Mouse (Mus musculus): ENCODE results near the gene March4.

The March4 gene

DNA sequence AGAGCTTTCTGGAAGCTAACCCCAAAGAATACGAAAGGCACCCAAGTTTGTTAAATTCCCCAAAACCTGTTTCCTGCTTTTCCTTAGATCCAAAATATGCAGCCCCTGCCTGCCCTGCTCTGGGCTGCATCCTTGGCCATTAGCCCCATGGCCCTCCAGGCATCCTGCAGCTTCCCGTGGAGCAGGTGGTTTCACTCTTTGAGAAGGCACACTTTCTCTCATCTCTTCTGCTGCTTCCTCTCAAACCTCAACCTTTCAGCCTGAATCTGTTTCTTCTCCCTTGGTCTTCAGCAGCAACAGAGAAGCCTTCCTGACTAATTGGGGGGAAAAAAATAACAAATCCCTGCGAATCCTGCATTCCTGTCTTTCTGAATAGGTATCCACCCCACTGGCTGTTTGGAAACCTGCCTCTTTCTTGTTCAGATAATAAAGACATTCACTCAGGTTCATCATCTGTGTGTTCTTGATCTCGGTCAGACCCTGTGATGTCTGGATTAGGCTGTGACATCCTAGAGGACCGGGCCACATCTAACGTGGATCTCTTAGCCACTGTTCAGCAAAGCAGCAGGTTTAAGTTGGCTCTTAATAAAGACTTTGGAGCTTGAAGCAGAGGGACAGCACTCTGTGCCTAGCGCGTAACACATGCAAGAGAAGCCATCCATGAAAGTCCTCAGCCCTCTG is 6.1 kb downstream of the March4 start:
- DNase-seq (ENCODE audit: low spot score in 2 of 2): no peak

DNA sequence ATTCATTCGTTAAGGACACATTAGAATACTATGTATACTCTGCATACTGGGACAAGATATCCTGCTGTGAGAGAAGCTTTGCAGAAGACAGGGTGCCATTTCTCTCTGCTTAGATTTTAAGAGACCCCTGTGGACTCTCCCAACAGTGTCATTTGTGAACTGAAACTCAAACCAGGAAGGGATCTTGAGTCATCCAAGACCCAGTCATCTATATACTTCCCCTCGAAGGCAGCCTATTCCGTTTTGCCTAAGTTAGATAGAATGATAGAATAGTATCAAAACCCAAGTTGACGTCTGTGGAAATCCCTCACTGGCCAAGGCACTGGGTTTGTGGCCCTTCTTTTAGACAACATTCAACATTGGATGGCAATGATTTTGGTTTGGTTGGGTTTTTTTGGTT is 7.5 kb downstream of the March4 start:
- no peak for DNase-seq (ENCODE audit: low spot score in 2 of 2)

DNA sequence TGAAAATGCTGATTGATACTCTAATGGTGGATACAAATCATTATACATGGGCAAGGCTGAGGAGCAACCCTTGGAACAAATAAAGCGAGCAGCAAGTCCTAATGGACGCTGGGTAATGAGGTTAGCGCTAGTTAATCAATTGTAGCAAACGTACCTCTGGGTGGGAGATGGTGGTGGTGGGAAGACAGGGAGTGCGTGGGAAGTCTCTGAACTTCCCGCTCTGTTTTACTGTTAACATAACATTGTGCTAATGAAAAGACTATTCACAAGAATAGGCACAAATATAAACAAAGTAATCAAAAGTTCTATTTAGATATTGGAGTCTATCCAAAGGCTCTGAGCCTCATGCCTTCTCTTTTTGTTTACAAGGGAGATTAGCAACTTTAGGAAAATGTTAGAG is 13.1 kb downstream of the March4 start:
- no peak for DNase-seq (ENCODE audit: low spot score in 2 of 2)

DNA sequence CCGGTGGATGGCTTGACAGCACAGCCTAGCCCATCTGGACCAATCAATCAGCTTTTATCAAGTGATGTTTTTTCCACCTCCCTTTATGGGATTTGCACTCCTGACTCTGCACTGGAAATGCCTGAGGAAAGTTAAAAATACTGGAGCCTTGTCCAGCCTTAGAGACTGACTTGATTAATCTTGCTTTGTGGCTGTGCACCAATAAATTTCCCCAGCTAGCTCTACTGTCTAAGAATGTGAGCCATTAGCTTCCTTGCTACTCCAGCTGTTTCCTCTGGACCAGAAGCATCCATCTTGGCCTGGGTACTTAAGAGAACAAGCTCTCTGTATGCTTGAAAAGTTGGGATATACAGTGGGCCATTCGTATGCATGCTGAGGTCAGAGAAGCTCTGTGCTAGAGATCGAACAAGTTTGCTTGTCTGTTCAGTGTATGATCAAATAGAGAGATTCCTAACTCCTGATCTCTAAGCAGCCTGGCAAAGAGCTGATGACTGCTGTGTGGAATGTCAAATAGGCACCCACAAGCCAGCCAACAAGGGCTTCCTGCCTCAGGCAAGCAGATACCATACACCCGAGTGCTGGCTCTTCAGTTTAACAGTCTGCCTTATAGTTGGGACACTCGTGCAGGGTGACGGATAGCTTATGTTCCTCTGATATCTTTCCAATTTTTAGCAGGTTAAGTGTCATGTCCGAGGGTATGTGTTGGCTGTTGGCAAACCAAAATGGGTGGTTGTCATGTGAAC is 25.8 kb downstream of the March4 start:
- DNase-seq (ENCODE audit: low spot score in 2 of 2): no peak

DNA sequence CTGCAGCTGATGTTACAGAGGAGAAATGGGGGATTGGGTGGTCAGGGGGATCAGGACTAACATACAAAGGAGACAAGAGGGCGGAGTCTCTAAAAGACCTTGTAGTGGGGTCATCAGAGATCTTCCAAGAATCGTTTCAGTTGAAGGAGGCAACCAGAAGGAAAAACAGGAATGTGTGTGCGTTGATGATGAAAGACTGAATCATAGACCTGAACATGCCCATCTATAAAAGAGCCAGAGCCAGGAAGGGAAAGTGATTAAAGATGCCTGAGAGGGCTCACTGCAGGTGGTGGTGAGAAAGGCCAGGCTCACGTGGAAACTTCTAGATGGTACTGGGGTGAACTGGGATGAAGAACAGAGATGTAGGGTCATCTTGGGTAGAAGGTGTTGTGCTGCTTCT is 27.2 kb downstream of the March4 start:
- DNase-seq (ENCODE audit: low spot score in 2 of 2): no peak

DNA sequence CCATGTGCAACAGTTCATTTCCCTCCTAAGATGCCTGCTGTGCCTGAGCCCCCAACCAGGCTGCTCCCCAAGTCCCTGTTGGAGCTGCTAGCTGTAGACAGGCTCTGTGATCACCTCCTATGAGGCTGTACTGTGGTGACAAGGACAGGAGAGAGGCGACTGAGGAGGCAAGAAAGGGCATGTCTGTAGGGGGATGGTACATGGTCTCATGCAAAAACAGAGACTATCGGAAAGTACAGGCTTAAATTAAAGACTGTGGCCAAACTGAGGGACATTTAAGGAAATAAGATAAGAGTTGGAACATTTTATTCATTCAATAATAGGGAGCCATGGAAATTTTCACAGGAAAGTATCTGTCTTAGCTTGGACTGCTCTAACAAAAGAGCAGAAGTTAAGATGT is 29.1 kb downstream of the March4 start:
- DNase-seq (ENCODE audit: low spot score in 2 of 2): no peak

DNA sequence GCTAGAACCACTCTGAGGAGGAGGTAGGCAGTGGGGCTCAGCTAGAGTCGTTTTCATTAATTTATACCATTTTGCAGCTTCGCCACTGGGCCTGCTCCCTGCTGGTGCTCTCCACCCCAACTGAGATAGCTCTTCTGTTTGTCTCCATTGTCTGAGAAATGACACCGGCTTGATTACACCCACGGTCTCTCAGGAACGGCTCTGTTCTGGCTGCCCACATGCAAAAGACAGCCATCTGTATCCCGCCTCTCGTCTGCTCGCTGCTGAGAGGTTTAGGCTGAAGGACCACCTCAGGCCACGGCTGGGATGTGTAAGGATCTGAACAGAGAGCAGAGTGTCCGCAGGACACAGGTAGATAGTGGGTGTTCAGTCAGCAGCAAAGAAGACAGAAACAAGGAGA is 30.5 kb downstream of the March4 start:
- no peak for DNase-seq (ENCODE audit: low spot score in 2 of 2)

DNA sequence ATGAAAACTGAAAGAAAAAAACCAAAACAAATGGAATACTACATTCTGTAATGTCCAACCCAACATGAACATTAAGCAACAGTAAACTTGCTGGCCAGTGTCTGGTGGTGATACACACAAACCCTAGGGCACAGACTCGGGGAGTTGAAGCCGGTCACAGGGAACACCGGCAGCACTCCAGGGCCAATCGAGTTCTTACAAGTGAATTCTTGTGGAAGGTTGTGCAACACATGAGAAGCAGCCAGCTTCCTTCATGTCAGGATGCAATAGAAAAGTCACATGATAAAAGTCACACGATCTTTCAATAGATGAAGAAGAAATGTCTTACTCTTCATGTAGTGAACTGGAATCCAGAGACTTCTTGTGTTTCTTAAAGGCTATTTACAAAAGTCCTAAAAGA is 39.1 kb downstream of the March4 start:
- DNase-seq (ENCODE audit: low spot score in 2 of 2): no peak

DNA sequence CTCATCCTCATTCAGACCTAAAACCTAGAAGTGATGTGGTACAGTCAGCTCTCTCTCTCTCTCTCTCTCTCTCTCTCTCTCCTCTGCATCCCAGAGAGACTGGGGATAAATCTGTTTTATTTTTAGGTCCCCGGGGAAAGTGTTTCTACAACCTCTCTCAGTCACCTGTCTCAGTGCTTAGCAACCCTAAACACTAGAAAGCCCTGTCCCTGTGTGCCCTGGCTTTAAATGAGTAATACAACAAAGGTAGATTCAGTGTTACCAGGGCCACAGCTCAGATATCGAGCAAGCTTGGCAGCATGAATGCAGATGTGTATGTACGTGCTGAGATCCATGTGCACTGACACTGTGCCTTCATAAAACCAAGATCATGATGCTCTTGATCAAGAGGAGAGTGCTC is 43.3 kb downstream of the March4 start:
- no peak for DNase-seq (ENCODE audit: low spot score in 2 of 2)

DNA sequence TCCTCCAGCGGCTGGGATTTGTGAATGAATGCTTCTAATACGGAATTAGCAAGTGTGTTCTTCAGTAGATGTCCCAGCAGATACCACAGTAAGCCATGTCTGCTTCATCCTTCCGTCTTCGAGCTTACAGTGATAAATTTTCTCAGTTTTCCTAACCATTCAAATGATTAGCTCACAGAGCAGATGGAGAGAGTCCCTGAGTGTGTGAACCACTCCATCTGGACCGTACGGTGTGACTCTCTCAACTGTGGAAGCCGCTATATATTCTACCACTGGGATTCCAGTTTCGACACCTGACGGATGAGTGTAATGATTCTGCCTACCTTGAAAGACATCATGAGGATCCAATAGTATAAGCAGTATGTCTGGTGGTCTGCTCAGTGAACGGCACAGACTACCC is 44.1 kb downstream of the March4 start:
- no peak for DNase-seq (ENCODE audit: low spot score in 2 of 2)

DNA sequence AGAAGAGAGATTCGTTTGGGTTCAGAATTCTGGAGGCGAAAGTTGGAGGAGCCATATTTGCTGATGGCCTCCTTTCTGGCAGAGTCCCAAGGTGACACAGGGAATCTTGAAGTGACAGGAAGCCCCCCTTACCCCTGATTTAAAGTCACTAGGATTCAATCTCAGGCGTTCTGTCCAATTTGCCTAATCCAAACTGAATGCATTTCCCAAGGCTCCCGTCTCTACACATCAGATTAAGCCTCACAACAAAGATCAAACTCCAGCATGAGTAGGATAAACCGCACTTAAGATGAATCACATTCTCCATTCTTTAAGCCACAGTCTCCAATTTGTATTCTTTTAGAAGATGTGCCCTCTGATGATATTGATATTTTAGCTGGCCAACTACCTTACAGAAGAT is 45.4 kb downstream of the March4 start:
- no peak for DNase-seq (ENCODE audit: low spot score in 2 of 2)

DNA sequence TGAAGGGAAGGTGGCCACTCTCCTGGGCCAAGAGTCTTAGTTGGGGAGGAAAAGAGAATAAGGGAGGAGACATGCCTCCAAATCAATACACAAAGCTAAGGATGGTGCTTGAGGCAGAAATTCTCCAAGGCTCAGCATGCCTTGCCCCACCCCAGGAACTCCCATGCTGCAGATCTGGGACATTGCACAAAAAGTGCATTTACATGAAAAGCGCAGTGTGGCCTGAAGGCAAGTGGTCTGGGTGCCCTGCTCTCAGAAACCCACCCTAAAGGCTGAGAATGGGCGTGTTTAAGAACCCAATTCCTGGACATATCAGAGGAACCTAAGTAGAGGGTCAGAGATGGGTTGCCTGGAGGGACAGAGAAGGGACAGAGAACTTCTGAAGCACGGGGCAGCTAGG is 45.9 kb downstream of the March4 start:
- no peak for DNase-seq (ENCODE audit: low spot score in 2 of 2)

DNA sequence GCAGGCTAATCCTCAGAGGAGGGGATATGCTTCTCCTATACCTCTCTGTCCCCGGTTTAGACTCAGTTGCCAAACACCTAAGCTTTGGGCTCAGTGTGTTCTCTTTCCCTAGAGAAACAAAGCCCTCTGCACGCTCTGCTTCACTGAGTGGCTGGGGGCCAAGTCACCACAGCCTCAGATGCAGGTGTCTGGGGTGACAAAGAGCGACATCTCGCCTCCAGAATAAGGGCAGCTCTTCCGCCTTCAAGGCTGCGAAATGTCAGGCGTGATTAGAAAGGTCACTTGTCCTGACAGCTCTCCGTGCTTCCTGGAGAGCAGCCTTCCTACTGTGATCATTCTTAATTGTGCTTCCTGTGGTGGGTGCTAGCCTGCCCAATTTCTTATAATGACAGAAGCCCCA is 46.5 kb downstream of the March4 start:
- DNase-seq (ENCODE audit: low spot score in 2 of 2): no peak

DNA sequence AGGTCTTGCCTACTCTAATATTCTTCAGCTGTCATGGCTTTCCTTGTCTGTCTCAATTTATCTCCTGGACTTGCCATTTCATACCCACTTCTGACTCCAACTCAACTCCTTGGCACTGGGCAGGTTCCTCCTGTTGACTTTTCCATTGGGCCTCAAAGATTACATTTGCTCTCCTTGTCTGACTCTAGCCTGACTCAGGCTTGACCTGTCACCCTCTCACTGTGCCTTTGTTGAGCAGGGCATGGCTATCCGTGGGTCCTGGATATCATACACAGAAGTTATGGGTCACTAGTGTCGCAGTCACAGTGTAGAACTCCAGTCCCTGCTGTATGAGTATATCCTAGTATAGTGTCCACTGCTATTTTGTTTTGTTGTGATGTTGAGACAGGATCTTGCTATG is 60.1 kb downstream of the March4 start:
- no peak for DNase-seq (ENCODE audit: low spot score in 2 of 2)

DNA sequence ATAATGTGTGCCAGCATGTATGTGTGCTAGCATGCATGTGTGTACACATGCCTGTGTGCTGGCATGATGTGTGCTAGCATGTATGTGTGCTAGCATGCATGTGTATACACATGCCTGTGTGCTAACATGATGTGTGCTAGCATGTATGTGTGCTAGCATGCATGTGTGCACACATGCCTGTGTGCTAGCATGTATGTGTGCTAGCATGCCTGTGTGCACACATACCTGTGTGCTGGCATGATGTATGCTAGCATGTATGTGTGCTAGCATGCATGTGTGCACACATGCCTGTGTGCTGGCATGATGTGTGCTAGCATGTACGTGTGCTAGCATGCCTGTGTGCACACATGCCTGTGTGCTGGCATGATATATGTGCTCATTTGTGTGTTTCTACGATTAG is 67.7 kb downstream of the March4 start:
- DNase-seq (ENCODE audit: low spot score in 2 of 2): no peak

DNA sequence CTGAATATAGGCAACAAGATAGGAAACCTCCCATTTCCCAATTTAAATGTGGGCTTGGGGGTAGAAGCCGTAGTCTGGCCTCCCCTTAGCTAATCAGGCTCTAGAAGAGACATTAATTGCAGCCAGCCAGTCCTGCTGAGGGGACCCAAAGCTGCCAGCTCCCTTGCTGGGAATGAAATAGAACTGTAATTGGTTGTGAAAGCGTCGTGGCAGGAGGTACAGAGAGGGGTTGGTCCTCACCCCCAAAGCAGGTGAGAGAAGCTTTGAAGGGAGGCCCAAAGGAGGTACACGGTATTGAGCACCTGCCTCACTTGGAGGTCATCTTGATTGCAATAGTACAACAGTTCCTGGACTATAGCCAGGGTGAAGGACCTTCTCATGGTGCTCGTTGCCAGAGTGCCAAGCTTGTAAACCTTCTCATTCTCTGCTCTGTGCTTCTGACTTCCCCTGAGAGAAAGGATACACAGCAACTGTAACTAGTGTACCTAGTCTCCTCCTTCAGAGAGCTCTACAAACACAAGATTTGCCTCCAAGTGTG is 68.2 kb downstream of the March4 start:
- no peak for DNase-seq (ENCODE audit: low spot score in 2 of 2)

DNA sequence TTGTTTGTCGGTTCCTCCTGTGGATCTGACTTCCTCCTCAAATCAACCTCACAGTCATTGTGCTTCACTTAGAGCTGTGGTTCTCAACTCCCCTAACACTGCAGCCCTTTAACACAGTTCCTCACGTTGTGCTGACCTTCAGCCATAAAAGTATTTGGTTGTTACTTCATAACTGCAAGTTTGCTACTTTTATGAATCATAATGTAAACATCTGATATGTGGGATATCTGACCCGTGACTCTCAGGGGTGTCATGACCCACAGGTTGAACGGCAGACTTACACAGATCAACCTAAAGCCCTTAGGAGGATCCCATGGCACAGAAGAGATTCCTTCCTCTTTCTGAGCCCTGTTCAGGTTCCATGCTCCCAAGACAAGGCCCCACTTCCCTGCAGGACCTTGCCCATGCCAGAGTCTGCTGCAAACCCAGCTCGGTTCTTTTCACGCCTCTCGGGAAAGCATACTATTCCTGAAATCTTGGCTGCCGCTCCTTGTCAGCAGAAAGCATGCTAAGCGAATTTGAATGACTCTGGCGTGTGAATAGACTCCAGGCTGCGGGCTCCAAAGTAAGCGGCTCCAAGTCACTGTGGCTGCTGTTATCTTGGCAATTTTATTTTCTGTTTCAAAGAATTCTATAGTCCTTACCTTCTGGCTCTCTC is 71.7 kb downstream of the March4 start:
- no peak for DNase-seq (ENCODE audit: low spot score in 2 of 2)

DNA sequence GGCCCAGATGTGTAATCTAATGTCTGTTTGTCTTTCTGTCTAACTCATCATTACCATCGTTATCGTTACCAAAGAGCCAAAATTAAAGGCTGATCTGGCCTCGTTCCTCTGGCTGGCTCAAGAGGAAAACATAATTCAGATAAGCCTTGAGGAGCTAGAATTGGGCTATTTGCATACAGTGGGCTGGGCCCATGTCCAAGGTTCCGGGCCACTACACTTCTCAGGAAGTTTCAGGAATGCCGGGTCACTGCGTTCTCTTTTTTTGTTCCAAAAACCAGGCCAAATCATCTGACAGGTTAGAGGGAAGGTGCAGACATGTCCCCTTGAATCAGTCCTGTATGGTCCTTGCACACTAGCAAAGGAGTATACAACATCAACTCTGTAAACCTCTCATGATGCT is 74.2 kb downstream of the March4 start:
- DNase-seq (ENCODE audit: low spot score in 2 of 2): no peak

DNA sequence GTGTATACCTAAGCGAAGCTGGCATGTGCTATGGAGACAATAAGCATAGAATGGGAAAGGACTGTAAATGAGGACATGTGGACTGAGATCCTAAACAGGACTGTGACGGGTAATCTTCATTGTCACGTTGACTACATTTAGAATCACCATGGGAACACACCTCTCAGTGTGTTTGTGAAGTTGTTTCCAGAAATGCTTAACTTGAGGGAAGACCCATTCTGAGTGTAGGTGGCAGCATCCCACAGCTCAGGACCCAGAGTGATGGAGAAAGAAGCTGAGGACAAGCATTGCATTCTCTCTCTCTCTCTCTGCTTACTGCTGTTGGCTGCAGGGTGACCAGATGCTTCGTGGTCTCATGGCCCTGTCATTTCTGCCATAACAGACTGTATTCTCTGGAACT is 79.1 kb downstream of the March4 start:
- no peak for DNase-seq (ENCODE audit: low spot score in 2 of 2)

DNA sequence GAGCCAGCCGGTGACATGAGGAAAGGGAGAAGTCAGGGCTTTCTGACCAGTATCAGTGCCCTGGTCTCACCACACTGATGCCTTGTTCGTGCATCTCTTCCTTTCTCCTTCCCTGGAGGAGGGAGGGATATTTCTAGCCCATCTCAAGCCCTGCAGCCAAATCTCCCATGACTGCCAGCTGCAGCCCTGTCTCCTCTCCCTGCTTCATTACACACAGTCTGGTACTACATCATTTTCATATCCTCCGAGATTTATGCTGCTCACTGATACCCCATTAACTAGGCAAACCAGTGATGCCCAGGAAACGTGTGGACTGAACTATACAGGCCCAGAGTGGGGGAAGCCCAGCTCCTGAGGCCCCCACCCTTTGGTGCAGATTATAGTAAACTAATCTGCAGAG is 80.8 kb downstream of the March4 start:
- DNase-seq (ENCODE audit: low spot score in 2 of 2): no peak

DNA sequence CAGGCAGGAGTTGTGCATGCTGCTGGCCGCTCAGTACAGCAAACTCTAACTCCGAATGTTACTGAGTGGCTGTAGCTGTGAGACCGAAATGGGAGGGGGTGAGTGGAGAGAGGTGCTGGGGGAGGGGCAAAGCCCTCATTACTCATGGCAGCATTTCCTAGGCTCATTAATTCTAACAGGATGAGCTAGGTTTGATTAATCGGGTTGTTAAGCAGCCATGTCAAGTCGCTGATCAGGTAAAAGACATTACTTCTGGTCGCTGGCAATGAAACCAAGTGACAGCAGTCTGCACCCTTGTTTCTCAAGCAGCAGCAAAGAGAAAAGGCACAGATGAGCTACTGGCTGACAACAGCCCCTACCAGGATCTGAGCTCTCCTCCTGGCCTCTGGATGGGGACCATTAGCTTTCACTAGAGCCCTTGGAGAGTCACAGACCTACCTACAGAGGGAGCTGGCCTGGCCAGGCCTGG is 82.0 kb downstream of the March4 start:
- no peak for DNase-seq (ENCODE audit: low spot score in 2 of 2)

DNA sequence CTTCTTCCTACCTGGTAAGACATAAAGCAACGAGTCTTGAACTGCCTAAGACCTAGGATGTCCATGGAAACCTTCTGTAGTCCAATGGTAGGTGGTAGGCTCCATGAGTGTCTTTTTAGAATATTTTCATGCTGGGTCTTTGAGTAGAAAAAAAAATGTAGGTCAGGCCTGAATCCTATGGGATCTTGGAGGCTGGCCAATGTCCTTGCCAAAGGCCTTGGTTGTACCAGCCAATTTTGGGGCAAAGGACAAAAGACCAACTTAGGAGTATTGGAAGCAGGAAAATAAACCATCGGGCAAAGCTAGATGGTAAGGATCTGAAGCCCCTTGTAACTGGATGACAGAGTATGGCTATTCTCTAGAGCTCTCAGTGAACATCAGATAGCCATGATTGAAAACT is 83.9 kb downstream of the March4 start:
- DNase-seq (ENCODE audit: low spot score in 2 of 2): no peak

DNA sequence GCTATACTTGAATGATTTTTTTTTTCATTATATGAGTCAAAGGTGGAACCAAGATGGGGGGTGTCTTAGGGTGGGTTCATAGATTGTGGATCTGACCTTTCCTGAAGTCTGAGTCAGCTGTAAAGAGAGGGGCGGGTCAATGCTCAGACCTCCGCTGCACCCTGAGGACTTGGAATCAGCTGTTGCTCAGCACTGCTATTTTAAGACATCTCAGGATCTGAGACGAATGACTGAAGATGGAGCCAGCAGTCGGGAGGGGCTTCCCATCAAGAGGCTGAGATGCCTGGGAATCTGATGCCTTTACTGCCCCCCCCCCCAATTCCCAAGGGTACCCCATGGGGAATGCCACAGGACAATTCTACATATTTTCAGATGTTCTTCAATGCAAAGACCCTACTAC is 85.9 kb downstream of the March4 start:
- DNase-seq (ENCODE audit: low spot score in 2 of 2): no peak

Data from natural killer cell, adult 2 months (primary cell).